Mouse (Mus musculus): Measurements from ENCODE around the gene Rab5if.
"Not testable (repeated sequence)": the region's sequence is repeated elsewhere in the genome, so short reads cannot be mapped to it uniquely, and the experiment has no call there.

The Rab5if gene

GRCm38 (mm10) chr2:156853999-156854771 lies 8.7 kb upstream of the Rab5if start:
- not testable (repeated sequence) for DNase-seq (ENCODE audit: low spot score in 2 of 2)

GRCm38 (mm10) chr2:156856311-156856710 lies 6.6 kb upstream of the Rab5if start:
- DNase-seq (ENCODE audit: low spot score in 2 of 2) = no peak

- DNase-seq (ENCODE audit: low spot score in 2 of 2) = no peak
Measured at GRCm38 (mm10) chr2:156857385-156857791, 5.5 kb upstream of the Rab5if start.

- no peak for DNase-seq (ENCODE audit: low spot score in 2 of 2)
Measured at GRCm38 (mm10) chr2:156857835-156858234, 5.1 kb upstream of the Rab5if start, which contains the start of gene 4930518I15Rik. Gene 4930518I15Rik, minus strand, starts transcription at chr2:156857946.

- DNase-seq (ENCODE audit: low spot score in 2 of 2) = no peak
Measured at GRCm38 (mm10) chr2:156858671-156859070, 4.3 kb upstream of the Rab5if start.

GRCm38 (mm10) chr2:156862041-156862717 lies 749 bp upstream of the Rab5if start:
- DNase-seq (ENCODE audit: low spot score in 2 of 2) = no peak

- peak; percentile 42 to 55 for DNase-seq (ENCODE audit: low spot score in 2 of 2)
Measured at GRCm38 (mm10) chr2:156863487-156864160, 696 bp downstream of the Rab5if start.

- no peak for DNase-seq (ENCODE audit: low spot score in 2 of 2)
Measured at GRCm38 (mm10) chr2:156864481-156864880, 1.6 kb downstream of the Rab5if start.

- DNase-seq (ENCODE audit: low spot score in 2 of 2) = peak; percentile 28 to 30
Measured at GRCm38 (mm10) chr2:156868994-156869393, 6.1 kb downstream of the Rab5if start.

- no peak for DNase-seq (ENCODE audit: low spot score in 2 of 2)
Measured at GRCm38 (mm10) chr2:156869554-156869953, 6.6 kb downstream of the Rab5if start.

GRCm38 (mm10) chr2:156870519-156870918 lies 7.6 kb downstream of the Rab5if start:
- peak; percentile 17 to 30 for DNase-seq (ENCODE audit: low spot score in 2 of 2)

- peak; percentile 20 to 32 for DNase-seq (ENCODE audit: low spot score in 2 of 2)
Measured at GRCm38 (mm10) chr2:156873629-156874028, 10.7 kb downstream of the Rab5if start.

GRCm38 (mm10) chr2:156874047-156874759 lies 11.3 kb downstream of the Rab5if start:
- DNase-seq (ENCODE audit: low spot score in 2 of 2) = no peak

- DNase-seq (ENCODE audit: low spot score in 2 of 2) = no peak
Measured at GRCm38 (mm10) chr2:156874760-156875510, 12.0 kb downstream of the Rab5if start.

- no peak for DNase-seq (ENCODE audit: low spot score in 2 of 2)
Measured at GRCm38 (mm10) chr2:156877726-156878125, 14.8 kb downstream of the Rab5if start.

GRCm38 (mm10) chr2:156879541-156879940 lies 16.6 kb downstream of the Rab5if start:
- no peak for DNase-seq (ENCODE audit: low spot score in 2 of 2)

- no peak for DNase-seq (ENCODE audit: low spot score in 2 of 2)
Measured at GRCm38 (mm10) chr2:156882431-156883001, 19.6 kb downstream of the Rab5if start.

GRCm38 (mm10) chr2:156884396-156885211 lies 21.7 kb downstream of the Rab5if start:
- no peak for DNase-seq (ENCODE audit: low spot score in 2 of 2)

- not testable (repeated sequence) for DNase-seq (ENCODE audit: low spot score in 2 of 2)
Measured at GRCm38 (mm10) chr2:156885666-156886065, 22.7 kb downstream of the Rab5if start.

Measured in heart, adult 9 months (tissue).